Mouse (Mus musculus) urinary bladder, postnatal 0 days (tissue): ENCODE results near the gene Snph. TPM values are rescaled to one million over a fixed set of nuclear protein-coding genes. Genes with fewer than 3 reads are reported as not detected.

ENCODE experiments used
- polyA plus RNA-seq: library from polyadenylated mRNA; unstranded; fragments of >200 nt; fragmentation: Nextera tagmentation; extraction: Ambion mirVana; gene quantifications from 2 replicates; pipeline ENCODE4 v1.2.1, GENCODE M21; 2015

Snph gene
- 0.25 and 0.34 TPM in 2 replicates for polyA plus RNA-seq

GRCm38 (mm10) chr2:151632159-151632814, at the start of gene Snph:
Gene Snph (minus strand): TSS chr2:151632593.

DNA sequence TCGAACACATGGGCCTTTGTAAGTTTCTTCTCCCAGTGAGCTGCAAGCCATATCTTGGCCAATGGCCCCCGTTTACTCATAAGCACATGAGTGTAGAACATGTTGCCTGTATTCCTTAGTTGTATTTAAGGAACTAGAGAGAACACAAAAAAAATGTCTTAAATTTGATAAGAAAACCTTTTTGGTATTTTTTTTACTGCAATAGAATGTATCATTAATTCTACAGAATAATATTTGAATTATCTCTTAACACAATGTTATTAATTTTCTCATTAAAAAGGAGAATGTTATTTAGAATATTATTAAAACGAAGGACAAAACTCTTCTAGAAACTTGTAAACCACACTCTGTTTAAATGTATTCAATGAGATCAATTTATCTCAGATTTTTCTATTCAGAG, 36.0 kb upstream of the Snph start, which contains the start of gene Rad21l:
Rad21l (minus strand) TSS at position 101 of the 400 bp plus-strand sequence.

DNA sequence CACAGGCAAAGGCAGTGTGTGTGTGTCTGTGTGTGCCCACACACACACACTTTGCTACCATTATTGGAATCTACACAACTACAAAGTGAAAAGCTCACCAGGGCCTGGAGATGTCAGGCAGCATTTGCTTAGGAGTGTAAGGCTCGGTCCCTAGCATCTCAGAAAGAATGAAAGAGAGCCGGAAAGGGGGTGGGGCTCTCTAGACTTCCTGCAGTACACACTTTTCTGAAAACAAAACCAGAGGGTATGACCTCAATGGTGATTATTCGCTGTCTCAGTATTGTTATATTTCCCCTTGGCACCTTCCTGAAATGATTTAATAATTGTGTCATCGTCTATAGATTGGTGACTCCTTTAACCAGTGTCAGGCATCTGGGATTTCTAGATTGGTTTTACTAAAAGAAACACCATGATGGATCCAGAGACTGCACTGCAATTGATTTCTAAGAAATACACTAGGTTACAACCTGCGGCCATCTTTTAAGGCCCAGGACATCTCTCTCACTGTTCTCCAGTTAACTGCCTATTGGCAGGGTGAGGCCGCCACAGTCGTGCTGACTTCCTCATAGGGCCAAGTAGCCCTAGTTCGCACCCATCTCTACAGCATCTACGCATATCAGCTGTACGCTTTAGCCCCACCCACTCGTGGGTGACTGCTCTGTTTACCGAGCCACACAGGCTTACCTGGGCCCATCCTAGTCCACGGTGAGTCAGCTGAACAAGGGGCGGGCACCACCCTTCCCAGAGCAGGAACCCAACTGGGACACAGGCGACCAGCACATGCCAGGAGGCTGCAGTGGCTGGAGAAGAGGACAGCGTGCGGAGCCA, 60.3 kb downstream of the Snph start, which contains the start of gene Sdcbp2:
Sdcbp2 (plus strand) TSS at position 750 of the 828 bp plus-strand sequence.

GRCm38 (mm10) chr2:151542323-151543062, 89.9 kb downstream of the Snph start, which contains the start of gene Fkbp1a:
Gene Fkbp1a (plus strand): TSS chr2:151542483.

Other genes with a start within 250 kb of the Snph start
- not detected in 2 replicates for gene 4921509C19Rik, start 156.4 kb downstream of the Snph start, polyA plus RNA-seq
- 113 and 129 TPM in 2 replicates for gene Nsfl1c, start 138.4 kb downstream of the Snph start, polyA plus RNA-seq
- gene Fkbp1a, start 90.1 kb downstream of the Snph start, polyA plus RNA-seq = 775 and 856 TPM in 2 replicates
- gene Sdcbp2, start 60.0 kb downstream of the Snph start, polyA plus RNA-seq = 23.5 and 24.9 TPM in 2 replicates
- not detected in 2 replicates for gene Rad21l, start 35.9 kb upstream of the Snph start, polyA plus RNA-seq
- gene Tmem74b, start 69.4 kb upstream of the Snph start, polyA plus RNA-seq = 0.22 and 0.26 TPM in 2 replicates
- 30.7 and 30.8 TPM in 2 replicates for gene Psmf1, start 111.6 kb upstream of the Snph start, polyA plus RNA-seq
- not detected in 2 replicates for gene Rspo4, start 210.3 kb upstream of the Snph start, polyA plus RNA-seq